ENCODE assay signal across 8 mouse cellular contexts in the genomic region with DNA sequence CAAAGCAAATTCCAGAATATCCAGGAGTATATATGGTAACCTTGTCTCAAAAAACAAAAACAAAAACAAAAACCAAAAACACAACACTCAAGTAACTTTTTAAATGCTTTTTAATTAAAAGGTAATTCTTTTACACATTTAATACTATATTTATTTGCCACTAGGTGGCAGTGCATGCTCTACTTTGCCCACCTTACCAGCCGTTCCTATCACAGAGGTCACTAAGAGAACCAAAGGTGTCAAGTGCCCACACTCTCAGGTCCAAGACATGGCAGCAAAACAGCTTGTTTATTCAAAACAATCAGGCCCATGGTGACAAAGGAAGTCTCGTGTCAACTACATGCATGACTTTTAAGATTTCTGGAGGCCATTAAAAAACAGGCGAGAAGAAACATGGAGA. TPM values are rescaled to one million over a fixed set of nuclear protein-coding genes. Genes with fewer than 3 reads are reported as not detected.
DNase-seq lines count a peak whose midpoint lies in the region; ATAC-seq and TF ChIP-seq lines count a peak whose summit lies in the region.

No protein-coding gene starts in this region.

- WGBS in forebrain, embryonic 14.5 days = 34% methylated on average over 3 of the region's 3 CpGs
- WGBS in forebrain, embryonic 15.5 days = 38% methylated on average over 3 of the region's 3 CpGs
- 39% methylated on average over 3 of the region's 3 CpGs for WGBS in spleen, adult 2 months

- TF ChIP-seq CTCF in spleen, adult 2 months (IDR thresholded peaks at IDR 0.05; ENCODE audit: extremely low read depth, insufficient read depth, insufficient read length, insufficient replicate concordance) = peak; percentile 42; the same call in 1 of the 2 replicates

- ATAC-seq in forebrain, embryonic 14.5 days = peak; percentile 48; the same call in 1 of the 2 replicates
- no peak for ATAC-seq in forebrain, embryonic 15.5 days (replicated peaks)
- peak; percentile 76 for ATAC-seq in granulocyte monocyte progenitor cell, adult 5-6 weeks (replicated peaks; ENCODE audit: poor library complexity, severe bottlenecking)

- no peaks in the 10 kb centered on the region for H3K9me3 ChIP-seq in forebrain, embryonic 14.5 days (replicated peaks; ENCODE audit: control insufficient read depth, low read length)
- no peaks in the 10 kb centered on the region for H3K9me3 ChIP-seq in forebrain, embryonic 15.5 days

- DNase-seq in forebrain, embryonic 14.5 days (ENCODE audit: low spot score) = peak; percentile 65
- DNase-seq in spleen, adult 2 months (ENCODE audit: low read depth in 1 of 2, low spot score in 2 of 2) = no peak
- no peak for DNase-seq in spleen, postnatal 14 days (ENCODE audit: low spot score in 2 of 2)
- DNase-seq in urinary bladder, postnatal 36 days (ENCODE audit: low spot score in 2 of 2) = no peak
- DNase-seq in frontal cortex, postnatal 25 days (ENCODE audit: low spot score in 2 of 2) = no peak
- DNase-seq in ovary, postnatal 10 days (ENCODE audit: low spot score) = no peak

- no peaks in the 10 kb centered on the region for H3K27me3 ChIP-seq in forebrain, embryonic 14.5 days (replicated peaks; ENCODE audit: control insufficient read depth, insufficient read depth, low read length)
- no peaks in the 10 kb centered on the region for H3K27me3 ChIP-seq in forebrain, embryonic 15.5 days
- no peaks in the 10 kb centered on the region for H3K27me3 ChIP-seq in spleen, adult 2 months (ENCODE audit: control insufficient read depth, insufficient read depth, low read length)

- no peaks in the 10 kb centered on the region for H3K36me3 ChIP-seq in forebrain, embryonic 14.5 days (ENCODE audit: control insufficient read depth, insufficient read depth, low read length)
- no peaks in the 10 kb centered on the region for H3K36me3 ChIP-seq in forebrain, embryonic 15.5 days
- peaks cover 19% of the 10 kb centered on the region for H3K36me3 ChIP-seq in spleen, adult 2 months (ENCODE audit: control insufficient read depth, insufficient read depth, low read length)

- no peak overlapping the region for H3K27ac ChIP-seq in forebrain, embryonic 14.5 days (ENCODE audit: low read depth, low read length)
- no peak overlapping the region for H3K27ac ChIP-seq in forebrain, embryonic 15.5 days (replicated peaks)
- H3K27ac ChIP-seq in spleen, adult 2 months (ENCODE audit: insufficient read depth, low read length) = no peak overlapping the region

- H3K4me2 ChIP-seq in forebrain, embryonic 14.5 days (ENCODE audit: low read length) = no peak overlapping the region
- H3K4me2 ChIP-seq in forebrain, embryonic 15.5 days (replicated peaks) = no peak overlapping the region

- H3K4me1 ChIP-seq in forebrain, embryonic 14.5 days (ENCODE audit: control insufficient read depth, insufficient read depth, low read length) = no peaks in the 10 kb centered on the region
- no peaks in the 10 kb centered on the region for H3K4me1 ChIP-seq in forebrain, embryonic 15.5 days
- no peaks in the 10 kb centered on the region for H3K4me1 ChIP-seq in spleen, adult 2 months (ENCODE audit: control insufficient read depth, insufficient read depth, insufficient read length)

- H3K9ac ChIP-seq in forebrain, embryonic 14.5 days (ENCODE audit: low read length) = no peak overlapping the region
- no peak overlapping the region for H3K9ac ChIP-seq in forebrain, embryonic 15.5 days (replicated peaks)

- H3K4me3 ChIP-seq in forebrain, embryonic 14.5 days (ENCODE audit: low read depth, low read length) = no peak overlapping the region
- H3K4me3 ChIP-seq in forebrain, embryonic 15.5 days = no peak overlapping the region
- H3K4me3 ChIP-seq in spleen, adult 2 months (ENCODE audit: extremely low read depth, insufficient read depth, insufficient read length) = no peak overlapping the region

- TF ChIP-seq POLR2A in spleen, adult 2 months (IDR thresholded peaks at IDR 0.05; ENCODE audit: low read depth, low read length) = no peak

RNA-seq across cellular contexts. Expression of gene Coq8a, which starts 24.2 kb away (rescaled TPM):
- 2.0 and 3.7 TPM in 2 replicates for polyA plus RNA-seq in forebrain, embryonic 14.5 days (2014; fragmentation: Nextera tagmentation; extraction: Ambion mirVana)
- 4.5 and 4.6 TPM in 2 replicates for polyA plus RNA-seq in forebrain, embryonic 15.5 days (2015; fragmentation: Nextera tagmentation; extraction: Ambion mirVana)
- polyA plus RNA-seq in spleen, adult 2 months (2012; rRNA removed) = 24.0 and 27.5 TPM in 2 replicates
- total RNA-seq in granulocyte monocyte progenitor cell, adult 5-6 weeks (2014; fragmentation: Nextera tagmentation) = 3.2 and 6.9 TPM in 2 replicates
- total RNA-seq in granulocyte monocyte progenitor cell, adult 5-6 weeks (2017) = 9.1 and 11.3 TPM in 2 replicates
